Mouse (Mus musculus) cerebellum, adult 2 months (tissue): ENCODE measurements around the gene Sdk2.

ENCODE experiments used
- CTCF ChIP-seq: fragments of 200-500 bp; IDR thresholded peaks from 2 replicates; pipeline ENCODE4 v1.5.1; 2011; ENCODE audit warnings: low read depth, mild to moderate bottlenecking, control low read depth, low read length, moderate library complexity, borderline replicate concordance; ENCODE audit not compliant: insufficient read depth
- POLR2A ChIP-seq: fragments of 200-500 bp; IDR thresholded peaks from 2 replicates; pipeline ENCODE4 v1.6.1; 2011; ENCODE audit warnings: low read length, control low read depth, borderline replicate concordance; ENCODE audit not compliant: insufficient read depth

- TF ChIP-seq CTCF: no peak
- no peak for TF ChIP-seq POLR2A
These were observed 284.8 kb downstream of the Sdk2 start for GRCm38 (mm10) chr11:113782006-113782405.
